Mouse (Mus musculus) G1E (cell line): ENCODE results near the gene Ccdc115. TPM values are rescaled to one million over a fixed set of nuclear protein-coding genes. Genes with fewer than 3 reads are reported as not detected.

Experiments used
- ATAC-seq: 2 replicates; pipeline ENCODE4 v1.8.0; 2016; ENCODE audit warnings: mild to moderate bottlenecking; ENCODE audit not compliant: insufficient number of reproducible peaks, poor library complexity, low FRiP score, severe bottlenecking; ENCODE audit errors: extremely low read depth
- DNase-seq: peaks from one replicate; pipeline ENCODE4 v3.0.0; 2012; ENCODE audit warnings: low spot score
- H3K27me3 ChIP-seq: 2 replicates; pipeline ENCODE4 v1.6.1; 2012; ENCODE audit warnings: mild to moderate bottlenecking, low read length, inconsistent platforms; ENCODE audit not compliant: insufficient read depth
- H3K36me3 ChIP-seq: replicated peaks from 2 replicates; pipeline ENCODE3; 2012; ENCODE audit warnings: mild to moderate bottlenecking, inconsistent platforms
- H3K4me1 ChIP-seq: 2 replicates; pipeline ENCODE4 v1.6.1; 2012; ENCODE audit warnings: low read depth, low read length, inconsistent platforms, mixed read lengths; ENCODE audit not compliant: insufficient read depth
- H3K4me3 ChIP-seq: 2 replicates; pipeline ENCODE4 v1.5.1; 2012; ENCODE audit warnings: low read depth, mild to moderate bottlenecking, inconsistent platforms, low read length, moderate library complexity, mixed read lengths
- H3K9me3 ChIP-seq: replicated peaks from 2 replicates; pipeline ENCODE4 v1.6.1; 2012; ENCODE audit warnings: inconsistent platforms
- CTCF ChIP-seq: IDR thresholded peaks from 2 replicates; pipeline ENCODE4 v1.5.1; 2012; ENCODE audit warnings: low read depth, low read length, inconsistent platforms, mixed read lengths
- GATA1 ChIP-seq: IDR thresholded peaks from 2 replicates; pipeline ENCODE4 v1.6.1; 2012; ENCODE audit warnings: borderline replicate concordance, low read length, inconsistent platforms, mixed read lengths
- GATA2 ChIP-seq: IDR thresholded peaks from 2 replicates; pipeline ENCODE4 v1.6.1; 2012; ENCODE audit warnings: low read depth, low read length, inconsistent platforms, borderline replicate concordance
- POLR2AphosphoS5 ChIP-seq: IDR thresholded peaks from 2 replicates; pipeline ENCODE4 v1.6.1; 2012; ENCODE audit warnings: low read depth, low read length, inconsistent platforms; ENCODE audit not compliant: insufficient replicate concordance
- TAL1 ChIP-seq: conservative IDR thresholded peaks from 2 replicates; pipeline ENCODE4 v1.6.1; 2012; ENCODE audit warnings: low read depth, low read length, inconsistent platforms, mixed read lengths
- polyA plus RNA-seq: library from polyadenylated mRNA; stranded (reverse); fragments of >175 nt; gene quantifications from 2 replicates; pipeline ENCODE4 v1.2.3, GENCODE M21; 2012
- total RNA-seq, 2 experiments: library from RNA; stranded (forward) in 1 of 2; stranded (reverse) in 1 of 2; fragments of 200-1000 nt in 1 of 2; fragments of >200 nt in 1 of 2; fragmentation: Nextera tagmentation in 1 of 2; gene quantifications; 2 replicates each; pipeline ENCODE4 v1.2.3; 2014 to 2017

The Ccdc115 gene
- total and polyA plus RNA-seq, 3 experiments, result 60.5 to 146 (median 97.1) TPM

DNA sequence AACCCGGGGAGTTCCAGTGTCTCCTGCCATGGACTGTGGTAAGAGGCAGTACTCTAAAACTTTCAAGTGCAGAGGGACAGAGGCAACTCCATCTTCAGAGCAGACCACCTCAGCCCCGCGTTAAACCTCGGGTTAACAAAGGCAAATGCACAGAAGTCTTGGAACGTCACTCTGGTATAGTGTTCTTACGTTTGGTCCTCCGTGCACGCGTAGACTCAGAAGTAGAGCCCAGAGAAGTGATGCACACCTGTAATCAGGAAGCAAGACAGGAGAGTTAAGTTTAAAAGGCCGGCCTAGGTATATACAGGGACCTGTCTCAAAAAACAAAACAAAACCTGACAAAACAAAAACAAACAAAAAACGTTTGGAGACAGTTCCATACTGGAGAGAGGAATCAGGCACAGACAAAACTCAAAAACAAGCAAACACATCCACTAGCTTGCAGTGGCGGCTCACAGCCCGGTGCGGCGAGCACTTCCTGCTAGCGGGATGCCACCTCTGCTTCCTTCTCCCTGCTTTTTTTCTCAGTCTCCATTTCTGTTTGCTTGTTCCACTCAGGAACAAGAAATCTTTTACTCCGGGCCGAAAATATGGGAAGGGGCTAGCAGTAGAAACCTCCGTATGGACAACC lies 5.5 kb downstream of the Ccdc115 start:
- H3K9me3 ChIP-seq, result peaks cover 40% of the 10 kb centered on the region
- DNase-seq (no peak), ATAC-seq (no peak)
- no peak overlapping the region for H3K4me3 ChIP-seq
- no peak for TF ChIP-seq GATA1
- no peak for TF ChIP-seq CTCF
- TF ChIP-seq GATA2, result no peak
- TF ChIP-seq TAL1, result no peak
- TF ChIP-seq POLR2AphosphoS5, result no peak
- no peaks in the 10 kb centered on the region; the same call in 1 of the 2 replicates for H3K27me3 ChIP-seq
- H3K36me3 ChIP-seq, result peaks cover 32% of the 10 kb centered on the region
- H3K4me1 ChIP-seq, result peaks cover 22% of the 10 kb centered on the region

DNA sequence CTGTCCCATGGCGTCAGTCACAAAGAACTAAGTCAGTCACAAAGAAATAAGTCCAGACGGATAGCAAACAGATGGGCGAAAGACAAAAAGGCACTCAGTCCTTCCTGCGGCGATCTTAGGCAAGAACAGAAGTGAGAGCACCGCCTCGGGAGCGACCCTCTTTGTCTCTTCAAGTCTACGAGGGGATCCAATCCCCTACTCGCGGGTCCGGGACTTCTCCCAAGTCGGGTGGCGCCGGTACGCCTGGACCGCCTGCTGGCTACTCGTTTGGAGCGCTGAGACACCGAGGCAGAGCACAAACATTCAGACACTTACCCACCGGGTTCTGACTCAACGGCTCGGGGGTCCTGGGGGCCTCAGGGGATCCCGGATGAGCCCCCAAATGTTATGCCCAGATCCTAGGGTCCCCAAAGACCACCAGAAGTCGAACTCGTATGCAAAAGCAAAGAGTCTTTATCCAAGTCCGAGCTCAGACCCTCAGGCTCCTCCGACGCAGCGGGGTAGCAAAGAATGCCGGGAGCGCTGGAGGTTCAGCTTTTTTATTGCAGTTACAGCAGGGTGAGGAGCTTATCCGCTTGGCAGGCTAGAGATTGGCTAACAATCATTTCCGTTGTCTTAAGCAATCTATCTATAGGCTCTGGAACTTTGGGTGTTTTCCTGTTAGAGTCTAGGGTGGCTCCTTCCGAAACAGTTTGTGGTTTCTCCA lies 6.5 kb downstream of the Ccdc115 start:
- Histone ChIP-seq H3K4me3 (no peak overlapping the region; the same call in 1 of the 2 replicates), H3K4me1 (peaks cover 16% of the 10 kb centered on the region), H3K27me3 (no peaks in the 10 kb centered on the region; the same call in 1 of the 2 replicates), H3K9me3 (peaks cover 40% of the 10 kb centered on the region), H3K36me3 (peaks cover 29% of the 10 kb centered on the region)
- TF ChIP-seq CTCF (no peak), GATA2 (no peak), GATA1 (no peak), POLR2AphosphoS5 (no peak), TAL1 (no peak)
- no peak for DNase-seq
- no peak for ATAC-seq

DNA sequence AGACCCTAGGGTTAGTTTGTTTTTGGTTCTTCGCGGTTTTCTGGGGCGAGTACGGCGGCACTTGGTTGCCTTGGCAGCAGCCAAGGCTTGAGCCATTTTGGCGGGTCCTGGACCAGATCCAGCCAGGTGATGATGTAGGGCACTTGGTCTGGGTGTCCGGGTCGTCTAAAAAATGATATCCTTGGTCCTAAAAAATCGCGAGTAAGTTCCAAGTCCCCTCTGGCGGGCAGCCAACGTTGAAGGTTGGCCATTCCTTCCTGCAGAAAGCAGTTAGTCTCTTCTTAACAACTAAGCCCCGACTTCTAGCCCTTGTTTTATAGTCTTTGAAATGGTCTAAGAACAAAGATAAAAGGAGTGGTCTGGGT lies 7.1 kb downstream of the Ccdc115 start:
- ATAC-seq, result no peak
- TF ChIP-seq TAL1, result no peak
- no peak for TF ChIP-seq GATA1
- TF ChIP-seq POLR2AphosphoS5, result no peak
- TF ChIP-seq GATA2, result no peak
- no peak for TF ChIP-seq CTCF
- Histone ChIP-seq H3K27me3 (no peaks in the 10 kb centered on the region; the same call in 1 of the 2 replicates), H3K9me3 (peaks cover 43% of the 10 kb centered on the region), H3K4me3 (no peak overlapping the region), H3K36me3 (peaks cover 23% of the 10 kb centered on the region), H3K4me1 (peaks cover 10% of the 10 kb centered on the region)
- DNase-seq, result no peak

DNA sequence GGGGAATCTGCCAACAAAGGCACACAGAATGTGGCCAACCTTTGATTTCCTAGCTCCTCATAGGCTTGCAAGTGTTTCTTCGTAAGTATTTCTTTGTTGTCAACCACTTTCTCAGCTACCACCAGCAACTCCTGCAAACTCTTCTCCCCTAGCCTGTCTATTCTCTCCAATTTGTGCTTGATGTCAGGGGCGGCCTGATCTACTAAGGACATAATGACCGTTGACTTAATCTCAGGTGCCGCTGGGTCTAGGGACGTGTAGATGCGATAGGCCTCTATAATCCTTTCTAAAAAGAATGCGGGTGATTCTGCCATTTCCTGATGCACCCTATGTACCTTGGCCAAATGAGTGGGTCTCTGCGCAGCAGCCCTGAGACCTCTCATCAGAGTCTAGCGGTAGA lies 8.0 kb downstream of the Ccdc115 start:
- H3K4me1 ChIP-seq, result peaks cover 6% of the 10 kb centered on the region
- H3K9me3 ChIP-seq, result peaks cover 51% of the 10 kb centered on the region
- no peak for DNase-seq
- ATAC-seq, result no peak
- no peaks in the 10 kb centered on the region; the same call in 1 of the 2 replicates for H3K27me3 ChIP-seq
- no peak overlapping the region for H3K4me3 ChIP-seq
- no peak for TF ChIP-seq CTCF
- H3K36me3 ChIP-seq, result peaks cover 15% of the 10 kb centered on the region

DNA sequence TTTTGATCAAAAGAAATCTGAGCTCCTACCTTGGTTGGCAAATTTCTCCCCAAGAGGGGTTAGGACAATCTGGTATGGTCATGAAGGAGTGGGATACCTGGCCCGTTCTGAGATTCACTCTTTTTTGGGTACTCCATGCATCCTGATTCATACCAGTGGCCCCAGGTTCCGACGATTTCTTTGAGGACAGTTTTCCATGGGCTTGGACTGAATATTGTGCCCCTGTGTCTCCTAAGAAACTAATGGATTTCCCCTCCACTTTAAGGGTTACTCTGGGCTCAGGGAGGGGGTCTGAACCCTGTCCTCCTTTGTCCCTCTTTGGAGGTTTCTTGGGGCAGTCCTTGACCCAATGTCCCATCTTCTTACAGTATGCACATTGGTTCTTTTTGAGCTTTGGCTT lies 8.5 kb downstream of the Ccdc115 start:
- H3K4me3 ChIP-seq, result no peak overlapping the region
- DNase-seq, result no peak
- TF ChIP-seq POLR2AphosphoS5, result no peak
- TF ChIP-seq GATA1, result no peak
- no peak for TF ChIP-seq CTCF
- TF ChIP-seq TAL1, result no peak
- no peak for TF ChIP-seq GATA2

DNA sequence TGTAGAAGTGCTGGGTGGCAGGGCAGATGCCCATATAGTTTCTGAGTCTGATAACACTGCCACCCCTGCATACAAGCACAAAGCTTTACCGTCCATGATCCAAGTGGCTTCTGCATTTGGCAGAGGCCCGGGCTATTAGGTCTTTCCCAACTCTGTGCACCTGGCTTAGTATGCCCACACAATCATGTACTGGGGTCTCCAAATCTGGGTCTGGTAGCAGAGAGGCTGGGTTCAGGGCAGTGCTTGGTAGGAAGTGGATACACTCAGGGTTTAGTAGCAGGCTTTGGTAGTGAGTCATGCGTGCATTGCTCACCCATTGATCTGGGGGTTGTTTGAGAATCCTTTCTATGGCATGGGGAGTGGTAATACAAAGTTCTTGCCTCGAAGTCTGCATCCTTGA lies 10.2 kb downstream of the Ccdc115 start:
- TF ChIP-seq GATA2 (no peak), POLR2AphosphoS5 (no peak), GATA1 (no peak), CTCF (no peak), TAL1 (no peak)
- Histone ChIP-seq H3K4me3 (no peak overlapping the region), H3K9me3 (peaks cover 50% of the 10 kb centered on the region), H3K36me3 (no peaks in the 10 kb centered on the region), H3K4me1 (no peaks in the 10 kb centered on the region), H3K27me3 (no peaks in the 10 kb centered on the region; the same call in 1 of the 2 replicates)
- no peak for ATAC-seq
- DNase-seq, result no peak

More for the DNA sequence above, 8.5 kb downstream of the Ccdc115 start:
- H3K4me1 ChIP-seq, result peaks cover 6% of the 10 kb centered on the region
- no peak for ATAC-seq
- H3K9me3 ChIP-seq, result peaks cover 54% of the 10 kb centered on the region
- H3K36me3 ChIP-seq, result peaks cover 11% of the 10 kb centered on the region
- no peaks in the 10 kb centered on the region; the same call in 1 of the 2 replicates for H3K27me3 ChIP-seq
